ENCODE assay signal across 9 mouse cellular contexts in genomic region chr2:178758366-178758765, GRCm38 (mm10).
DNase-seq lines count a peak whose midpoint lies in the region; ATAC-seq and TF ChIP-seq lines count a peak whose summit lies in the region.
"Had no signal": no experiment of that assay in that cellular context is flagged by ENCODE, and none has a peak within 500 bp of the region (broad histone marks: within the 10 kb centered on the region; RNA-seq: fewer than 3 reads in every experiment).

No protein-coding gene starts in this region.

- H3K27me3 ChIP-seq in intestine, embryonic 14.5 days (replicated peaks; ENCODE audit: control insufficient read depth, insufficient read depth, low read length), result no peaks in the 10 kb centered on the region
- H3K27me3 ChIP-seq in intestine, embryonic 16.5 days (replicated peaks; ENCODE audit: control insufficient read depth, insufficient read depth, low read length), result no peaks in the 10 kb centered on the region
- H3K27me3 ChIP-seq in neural tube, embryonic 14.5 days (ENCODE audit: control insufficient read depth, insufficient read depth, low read length), result no peaks in the 10 kb centered on the region
- H3K27me3 ChIP-seq: megakaryocyte, embryonic 14.5 days had no signal

- peak; percentile 89 for DNase-seq in intestine, embryonic 14.5 days (ENCODE audit: low spot score)
- DNase-seq in adrenal gland, postnatal 4 days (ENCODE audit: low spot score in 2 of 2), result peak; percentile 16 to 27
- DNase-seq in left cerebral cortex, postnatal 14 days (ENCODE audit: low spot score in 2 of 2), result peak; percentile 72 to 85
- peak; percentile 49 for DNase-seq in thymus, postnatal 25 days

- no peaks in the 10 kb centered on the region for H3K9me3 ChIP-seq in intestine, embryonic 14.5 days (ENCODE audit: control insufficient read depth, low read length)
- no peaks in the 10 kb centered on the region for H3K9me3 ChIP-seq in intestine, embryonic 16.5 days (ENCODE audit: control insufficient read depth, low read length)
- H3K9me3 ChIP-seq in neural tube, embryonic 14.5 days (ENCODE audit: control insufficient read depth, low read length), result no peaks in the 10 kb centered on the region
- H3K9me3 ChIP-seq: megakaryocyte, embryonic 14.5 days had no signal

- H3K27ac ChIP-seq in intestine, embryonic 14.5 days (ENCODE audit: low read depth), result no peak overlapping the region
- H3K27ac ChIP-seq in intestine, embryonic 16.5 days (ENCODE audit: low read length), result no peak overlapping the region
- H3K27ac ChIP-seq in embryonic fibroblast, embryonic 13.5 days (ENCODE audit: insufficient read depth, low read length), result no peak overlapping the region
- H3K27ac ChIP-seq in neural tube, embryonic 14.5 days (ENCODE audit: low read depth, low read length), result no peak overlapping the region

- H3K4me1 ChIP-seq in intestine, embryonic 14.5 days (replicated peaks; ENCODE audit: control insufficient read depth, insufficient read depth, low read length), result no peaks in the 10 kb centered on the region
- H3K4me1 ChIP-seq in intestine, embryonic 16.5 days (ENCODE audit: control insufficient read depth, insufficient read depth, low read length), result no peaks in the 10 kb centered on the region
- H3K4me1 ChIP-seq in embryonic fibroblast, embryonic 13.5 days (ENCODE audit: control insufficient read depth, insufficient read depth, low read length), result no peaks in the 10 kb centered on the region
- no peaks in the 10 kb centered on the region for H3K4me1 ChIP-seq in neural tube, embryonic 14.5 days (ENCODE audit: control insufficient read depth, insufficient read depth, low read length)
- H3K4me1 ChIP-seq: megakaryocyte, embryonic 14.5 days had no signal

- no peak overlapping the region for H3K4me2 ChIP-seq in intestine, embryonic 14.5 days (ENCODE audit: low read length)
- H3K4me2 ChIP-seq in intestine, embryonic 16.5 days (ENCODE audit: low read depth, low read length), result no peak overlapping the region
- H3K4me2 ChIP-seq in neural tube, embryonic 14.5 days (ENCODE audit: low read depth, low read length), result no peak overlapping the region

- no peaks in the 10 kb centered on the region for H3K36me3 ChIP-seq in intestine, embryonic 14.5 days (ENCODE audit: control insufficient read depth, insufficient read depth, low read length)
- no peaks in the 10 kb centered on the region for H3K36me3 ChIP-seq in intestine, embryonic 16.5 days (ENCODE audit: control insufficient read depth, insufficient read depth, low read length)
- no peaks in the 10 kb centered on the region for H3K36me3 ChIP-seq in neural tube, embryonic 14.5 days (ENCODE audit: control insufficient read depth, insufficient read depth, low read length)

- ATAC-seq in intestine, embryonic 14.5 days (replicated peaks; ENCODE audit: low FRiP score, low TSS enrichment, low read depth), result no peak
- ATAC-seq in intestine, embryonic 16.5 days, result no peak
- ATAC-seq in hematopoietic stem cell, adult 5-6 weeks (replicated peaks in 1 of 2; ENCODE audit: insufficient read depth in 1 of 2, low FRiP score in 2 of 2, low TSS enrichment in 1 of 2, low read depth in 1 of 2, poor library complexity in 2 of 2, severe bottlenecking in 2 of 2), result peak; percentile 69 to 77
- 0 out of 2 replicates have a peak, but pooled peaks have one; percentile 51 for ATAC-seq in neural tube, embryonic 14.5 days (ENCODE audit: low read depth)

- no peak overlapping the region for H3K4me3 ChIP-seq in intestine, embryonic 14.5 days (ENCODE audit: low read depth, low read length)
- H3K4me3 ChIP-seq in intestine, embryonic 16.5 days (ENCODE audit: low read length), result no peak overlapping the region
- H3K4me3 ChIP-seq in embryonic fibroblast, embryonic 13.5 days (ENCODE audit: insufficient read depth, low read length), result no peak overlapping the region
- H3K4me3 ChIP-seq in neural tube, embryonic 14.5 days (ENCODE audit: low read depth, low read length), result no peak overlapping the region
- H3K4me3 ChIP-seq: megakaryocyte, embryonic 14.5 days had no signal

- TF ChIP-seq CTCF in embryonic fibroblast, embryonic 13.5 days (IDR thresholded peaks at IDR 0.05; ENCODE audit: borderline replicate concordance, insufficient read depth, low read length), result peak; percentile 74; the same call in 1 of the 2 replicates

- no peak for TF ChIP-seq POLR2A in embryonic fibroblast, embryonic 13.5 days (IDR thresholded peaks at IDR 0.05; ENCODE audit: low read depth, low read length)

- no peak overlapping the region for H3K9ac ChIP-seq in intestine, embryonic 14.5 days (ENCODE audit: low read length)
- no peak overlapping the region for H3K9ac ChIP-seq in intestine, embryonic 16.5 days (ENCODE audit: low read depth, low read length)
- no peak overlapping the region for H3K9ac ChIP-seq in neural tube, embryonic 14.5 days (replicated peaks; ENCODE audit: low read depth, low read length)

- intact Hi-C loops in left cerebral cortex, postnatal 14 days (cut with DNase I), result loop anchor here (10.0 kb wide), 1 partner anchor 96 kb away; no protein-coding TSS in a partner anchor

- 3% methylated on average over 2 of the region's 2 CpGs for WGBS in intestine, embryonic 14.5 days
- WGBS in intestine, embryonic 16.5 days, result 7% methylated on average over 2 of the region's 2 CpGs
- 5% methylated on average over 2 of the region's 2 CpGs for WGBS in neural tube, embryonic 14.5 days

Comparison
In these comparisons a context has a peak if more than half of its experiments do, and no peak if none do; other contexts are left out.
1. ATAC-seq: peak in hematopoietic stem cell, adult 5-6 weeks (2 of 2) and neural tube, embryonic 14.5 days (single experiment); none in intestine, embryonic 14.5 days (single experiment) and intestine, embryonic 16.5 days (single experiment).
2. DNase-seq: peak in every context shown above with its lines; median percentile 89 in intestine, embryonic 14.5 days; 78 in left cerebral cortex, postnatal 14 days; 49 in thymus, postnatal 25 days; 22 in adrenal gland, postnatal 4 days.